Mouse (Mus musculus) naive thymus-derived CD4-positive, alpha-beta T cell, adult 5 months (primary cell): ENCODE results near the gene Olfr1288. TPM values are rescaled to one million over a fixed set of nuclear protein-coding genes. Genes with fewer than 3 reads are reported as not detected.

Experiments used
- polyA plus RNA-seq: library from polyadenylated mRNA; unstranded; fragments of 100-300 nt; shearing (Covaris generic); gene quantifications from one replicate; pipeline ENCODE4 v1.2.1, GENCODE M21; 2017

The Olfr1288 gene
- polyA plus RNA-seq = not detected

DNA sequence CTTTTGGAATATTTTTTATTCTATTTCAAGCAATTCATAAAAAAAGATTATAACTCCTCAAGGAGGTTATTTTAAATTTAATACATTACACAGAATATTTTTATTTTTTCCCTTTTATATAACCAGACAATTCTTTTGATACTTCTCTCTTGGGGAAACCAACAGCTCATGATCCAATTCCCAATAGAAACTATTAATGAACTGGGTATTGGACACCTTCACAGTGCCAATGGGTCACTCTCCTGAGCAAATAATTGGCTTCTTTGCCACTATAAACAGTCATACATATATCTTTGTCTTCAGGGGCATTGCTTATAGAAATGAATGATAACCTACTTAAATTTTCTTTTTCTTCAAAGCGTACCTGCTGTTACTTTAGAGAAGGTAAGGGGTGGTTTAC is at the start of gene Olfr1288:
Olfr1288 (plus strand) TSS at position 301 of the 400 bp plus-strand sequence.

GRCm38 (mm10) chr2:111448842-111449241 is 25.1 kb upstream of the Olfr1288 start, which contains the start of gene Olfr1287:
Gene Olfr1287 (plus strand): TSS chr2:111449142.

GRCm38 (mm10) chr2:111480519-111480918 is 6.6 kb downstream of the Olfr1288 start, which contains the start of gene Olfr1289:
Gene Olfr1289 (plus strand): TSS chr2:111480819.

GRCm38 (mm10) chr2:111493729-111494128 is 19.8 kb downstream of the Olfr1288 start, which contains the start of gene Olfr1290:
Gene Olfr1290 (minus strand): TSS chr2:111493829.

GRCm38 (mm10) chr2:111496880-111497279 is 23.0 kb downstream of the Olfr1288 start, which contains the start of gene Olfr1291-ps1:
Gene Olfr1291-ps1 (plus strand): TSS chr2:111497180.

DNA sequence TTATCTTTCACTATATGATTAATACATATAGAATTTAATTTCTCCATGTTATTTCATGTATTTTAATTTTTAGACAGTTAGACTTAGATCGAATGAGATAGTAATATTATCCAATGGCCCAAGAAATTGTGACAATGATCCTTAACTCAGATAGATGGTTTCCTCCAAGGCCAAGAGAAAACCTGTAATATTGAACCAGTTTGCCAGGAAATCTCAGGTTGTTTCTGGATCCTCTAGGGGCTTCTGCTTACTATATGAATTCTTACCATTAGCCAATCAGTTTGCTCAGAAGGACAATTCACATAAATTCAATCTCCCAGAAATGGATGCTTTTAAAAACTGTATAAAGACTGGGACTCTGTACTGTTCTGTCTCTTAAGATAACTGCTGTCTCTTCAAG is 51.0 kb downstream of the Olfr1288 start, which contains the start of gene Olfr1293-ps:
Olfr1293-ps (plus strand) TSS at position 301 of the 400 bp plus-strand sequence.

Other genes with a start within 250 kb of the Olfr1288 start
- not detected for gene 4930430A15Rik, start 244.5 kb upstream of the Olfr1288 start, polyA plus RNA-seq
- not detected for gene Olfr1275, start 238.8 kb upstream of the Olfr1288 start, polyA plus RNA-seq
- not detected for gene Olfr1276, start 219.6 kb upstream of the Olfr1288 start, polyA plus RNA-seq
- 0.07 TPM for gene Olfr1277, start 200.0 kb upstream of the Olfr1288 start, polyA plus RNA-seq
- gene Olfr1278, start 184.0 kb upstream of the Olfr1288 start, polyA plus RNA-seq = not detected
- not detected for gene Olfr1279, start 173.5 kb upstream of the Olfr1288 start, polyA plus RNA-seq
- gene Olfr1280, start 160.1 kb upstream of the Olfr1288 start, polyA plus RNA-seq = not detected
- not detected for gene Olfr1281, start 147.6 kb upstream of the Olfr1288 start, polyA plus RNA-seq
- not detected for gene Olfr1282, start 138.0 kb upstream of the Olfr1288 start, polyA plus RNA-seq
- gene Olfr1283, start 107.3 kb upstream of the Olfr1288 start, polyA plus RNA-seq = not detected
- gene Olfr1284, start 98.6 kb upstream of the Olfr1288 start, polyA plus RNA-seq = not detected
- not detected for gene Olfr1286, start 51.0 kb upstream of the Olfr1288 start, polyA plus RNA-seq
- gene Olfr1287, start 25.0 kb upstream of the Olfr1288 start, polyA plus RNA-seq = not detected
- not detected for gene Olfr1289, start 6.7 kb downstream of the Olfr1288 start, polyA plus RNA-seq
- gene Olfr1290, start 19.7 kb downstream of the Olfr1288 start, polyA plus RNA-seq = not detected
- gene Olfr1291-ps1, start 23.1 kb downstream of the Olfr1288 start, polyA plus RNA-seq = 0.10 TPM
- gene Olfr1293-ps, start 51.1 kb downstream of the Olfr1288 start, polyA plus RNA-seq = not detected
- not detected for gene Olfr1294, start 66.2 kb downstream of the Olfr1288 start, polyA plus RNA-seq
- not detected for gene Olfr1295, start 95.6 kb downstream of the Olfr1288 start, polyA plus RNA-seq
- gene Olfr1297, start 152.4 kb downstream of the Olfr1288 start, polyA plus RNA-seq = not detected
- gene Olfr1298, start 175.1 kb downstream of the Olfr1288 start, polyA plus RNA-seq = not detected
- gene Olfr1299, start 187.3 kb downstream of the Olfr1288 start, polyA plus RNA-seq = not detected